Mouse (Mus musculus): Measurements from ENCODE around the gene Trim33.
A peak's percentile ranks its signal among the peaks of the same experiment; 100 is the strongest.

Gene Trim33

DNA sequence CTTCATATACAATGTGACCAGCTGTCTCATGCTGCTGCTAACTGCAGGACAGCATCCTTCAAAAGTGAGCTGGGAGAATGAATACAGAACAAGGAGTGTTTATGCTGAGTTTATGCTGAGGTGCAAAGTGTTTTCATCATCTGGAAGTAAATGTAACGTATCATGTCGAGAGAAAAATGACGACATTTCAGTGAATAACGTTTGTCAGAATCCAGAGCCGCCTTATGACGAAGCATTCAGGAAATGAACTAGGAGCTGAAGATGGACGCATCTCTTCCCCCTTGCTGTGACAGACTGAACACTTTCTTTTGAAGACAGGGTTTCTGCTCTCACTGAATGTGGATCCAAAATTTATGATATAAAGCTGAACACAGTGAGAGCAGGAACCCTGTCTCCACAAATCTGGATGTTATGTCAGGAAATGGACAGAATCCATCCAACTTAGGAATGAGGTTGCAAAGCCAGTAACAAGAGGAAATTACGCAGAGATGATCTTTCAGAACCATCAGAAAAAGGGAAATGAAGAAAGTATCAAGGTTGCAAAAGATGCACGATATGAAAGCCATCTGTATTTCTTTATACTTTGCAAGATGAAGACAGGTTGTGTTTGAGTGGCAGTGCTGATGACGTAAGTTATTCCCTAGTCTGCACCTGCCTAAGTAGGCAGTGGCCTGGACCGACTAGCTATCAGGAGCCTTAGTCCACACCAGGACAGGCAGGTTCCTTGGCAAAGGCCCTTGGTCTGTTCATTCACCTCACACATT, 85.3 kb downstream of the Trim33 start:
- no peak for DNase-seq

DNA sequence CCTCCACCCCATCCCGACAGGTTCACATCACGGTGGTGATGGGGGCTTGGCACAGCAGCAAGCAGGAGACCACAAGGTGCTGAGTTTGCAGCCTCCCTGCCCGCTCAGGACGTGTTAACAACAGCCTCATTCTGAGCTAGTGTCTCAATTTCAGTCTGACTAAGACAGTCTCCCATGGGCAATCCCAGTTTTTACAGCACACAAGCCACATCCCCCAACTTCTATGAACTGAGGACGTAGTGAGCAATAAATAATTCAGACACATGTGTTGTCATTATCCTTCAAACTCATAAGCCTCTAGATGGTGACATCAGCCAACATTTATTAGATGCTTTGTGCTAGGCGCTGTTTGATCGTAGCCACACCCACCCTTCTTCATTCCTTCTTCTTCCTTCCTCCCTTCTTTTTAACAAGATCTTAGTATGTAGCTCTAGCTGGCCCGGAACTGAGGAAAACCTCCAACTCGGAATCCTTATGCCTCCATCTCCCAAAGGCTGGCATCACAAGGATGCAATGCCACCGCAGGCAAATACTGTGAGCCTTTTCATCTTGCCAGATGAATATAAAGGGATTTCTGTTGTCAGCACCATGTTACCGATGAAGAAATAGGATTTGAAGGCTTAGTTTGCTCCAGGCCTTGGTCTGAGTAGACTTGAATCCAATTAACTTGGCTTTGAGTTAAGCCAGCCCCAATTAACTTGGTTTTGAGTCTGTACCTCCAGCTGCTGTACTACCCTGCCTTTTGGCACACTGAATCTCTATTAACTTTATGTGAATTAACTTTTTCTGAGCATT, 88.3 kb downstream of the Trim33 start:
- no peak for DNase-seq

DNA sequence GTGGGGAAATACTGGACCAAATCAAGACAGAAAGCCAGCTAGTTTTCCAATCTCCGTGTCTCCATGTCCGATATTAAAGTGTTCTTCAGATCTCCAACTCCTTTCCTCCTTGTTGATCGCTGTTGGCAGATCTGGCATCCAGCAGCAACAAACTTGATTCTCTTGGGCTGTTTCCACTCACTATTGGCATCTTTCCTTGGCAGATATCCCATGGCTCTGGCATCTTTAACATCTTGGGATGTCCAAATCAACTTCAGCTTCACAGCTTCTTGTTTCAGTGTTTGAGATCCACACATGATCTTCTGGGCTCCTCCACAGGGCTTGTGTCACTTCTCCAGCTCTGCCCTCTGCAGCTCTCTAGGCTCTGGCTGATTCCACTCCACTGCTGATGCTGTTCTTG, 89.6 kb downstream of the Trim33 start:
- DNase-seq = no peak

DNA sequence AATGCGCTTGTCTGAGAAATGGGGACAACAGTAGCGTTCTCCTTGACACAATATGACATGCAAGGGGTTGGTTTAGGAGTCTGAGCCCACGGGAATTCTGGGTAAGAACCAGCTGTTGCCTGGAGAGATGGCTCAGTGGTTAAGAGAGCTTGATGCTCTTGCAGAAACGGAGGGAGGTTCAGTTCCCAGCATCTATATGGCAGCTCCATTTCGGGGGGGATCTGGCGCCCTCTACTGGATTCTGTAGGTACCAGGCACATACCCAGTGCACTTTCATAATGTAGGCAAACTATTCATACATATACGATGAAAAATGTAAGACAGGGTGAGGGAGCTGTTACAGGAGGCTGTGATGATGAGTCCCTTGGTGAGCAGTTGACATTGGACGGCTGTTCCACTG, 94.9 kb downstream of the Trim33 start:
- peak; percentile 55 for DNase-seq

DNA sequence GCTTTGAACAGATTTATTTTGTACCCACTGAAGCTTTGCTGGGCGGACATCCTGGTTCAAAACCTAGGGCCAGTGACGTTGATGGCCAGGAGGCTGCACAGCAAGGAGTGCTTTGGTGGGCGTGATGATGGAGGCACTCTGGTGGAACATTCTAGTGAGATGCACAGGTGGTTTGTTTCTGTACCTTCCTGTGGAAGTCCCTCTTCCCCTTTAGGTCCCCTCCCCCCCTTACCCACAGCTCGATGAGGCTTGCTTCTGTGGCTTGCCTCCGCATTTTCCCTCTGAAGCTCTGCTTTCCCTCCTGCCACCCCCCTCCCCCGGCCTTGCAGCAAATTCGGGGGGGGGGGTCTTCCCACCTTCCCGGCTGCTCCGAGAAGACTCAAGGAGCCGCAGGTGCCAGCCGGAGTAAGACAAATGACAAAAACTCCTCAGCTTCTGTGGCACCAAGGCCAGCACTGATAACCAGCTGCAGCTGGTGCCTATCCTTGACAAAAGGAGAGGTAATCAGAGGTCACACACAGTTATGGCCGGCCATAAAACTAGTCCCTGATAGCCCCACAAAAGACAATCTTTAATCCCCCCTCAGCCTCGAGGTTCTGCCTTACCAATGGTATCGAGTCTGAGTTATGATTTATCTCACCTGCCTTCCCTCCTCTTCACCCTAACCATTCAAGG, 96.2 kb downstream of the Trim33 start:
- DNase-seq = no peak

DNA sequence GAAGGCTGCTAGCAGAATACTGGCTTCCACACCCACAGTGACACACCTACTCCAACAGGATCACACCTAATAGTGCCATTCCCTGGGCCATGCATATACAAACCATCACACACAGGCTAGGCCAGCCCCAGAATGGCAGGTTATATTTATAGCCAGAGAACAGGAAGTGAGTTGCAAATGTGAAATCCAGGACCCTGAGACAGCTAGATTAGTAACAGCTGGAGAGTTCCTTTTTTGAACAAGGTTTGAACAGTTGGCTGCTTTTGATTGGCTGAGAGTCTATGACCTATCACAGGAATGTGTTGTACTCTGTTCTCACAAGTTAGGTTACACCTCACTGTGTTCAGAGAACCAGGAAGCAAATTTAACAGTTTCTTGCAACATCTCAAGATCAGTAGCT, 98.9 kb downstream of the Trim33 start:
- DNase-seq = peak; percentile 43

DNA sequence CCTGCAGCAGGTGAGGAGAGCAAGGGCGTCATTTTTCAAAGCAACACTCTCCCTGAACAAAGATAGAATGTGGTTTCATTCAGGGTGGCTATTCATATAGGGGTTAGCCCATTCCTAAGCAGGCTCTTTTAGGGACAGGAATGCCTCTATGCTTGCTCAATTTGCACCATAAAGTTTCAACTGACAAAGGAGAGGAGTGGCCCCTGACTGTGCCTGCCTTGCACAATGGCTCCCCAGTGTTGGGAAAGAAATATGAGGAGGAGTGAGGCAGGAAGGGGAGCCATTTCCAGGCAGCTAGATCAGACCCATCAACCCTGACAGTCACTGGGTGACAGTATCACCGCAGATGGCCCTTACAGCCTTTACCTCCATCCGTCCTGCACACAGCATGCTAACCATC, 100.3 kb downstream of the Trim33 start:
- DNase-seq = no peak

DNA sequence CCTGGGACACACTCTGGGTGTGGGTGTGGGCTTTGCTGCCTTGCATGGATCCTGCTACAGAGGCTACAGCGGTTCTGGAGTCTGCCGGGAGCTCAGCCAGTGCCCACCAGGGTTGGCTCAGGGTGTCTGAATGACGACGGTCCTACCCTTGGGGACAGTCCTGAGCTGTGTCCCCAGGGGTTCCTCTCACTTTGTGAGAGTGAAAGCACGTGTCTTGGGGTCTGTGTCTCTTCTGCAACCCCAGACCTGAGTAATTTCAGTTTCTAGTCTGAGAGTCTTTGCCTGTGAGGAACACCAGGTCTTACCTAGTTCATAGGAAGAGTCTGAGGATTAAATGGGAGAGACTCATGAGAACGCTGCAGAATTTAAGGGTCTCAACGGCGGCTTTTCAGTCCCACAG, 101.7 kb downstream of the Trim33 start:
- no peak for DNase-seq

DNA sequence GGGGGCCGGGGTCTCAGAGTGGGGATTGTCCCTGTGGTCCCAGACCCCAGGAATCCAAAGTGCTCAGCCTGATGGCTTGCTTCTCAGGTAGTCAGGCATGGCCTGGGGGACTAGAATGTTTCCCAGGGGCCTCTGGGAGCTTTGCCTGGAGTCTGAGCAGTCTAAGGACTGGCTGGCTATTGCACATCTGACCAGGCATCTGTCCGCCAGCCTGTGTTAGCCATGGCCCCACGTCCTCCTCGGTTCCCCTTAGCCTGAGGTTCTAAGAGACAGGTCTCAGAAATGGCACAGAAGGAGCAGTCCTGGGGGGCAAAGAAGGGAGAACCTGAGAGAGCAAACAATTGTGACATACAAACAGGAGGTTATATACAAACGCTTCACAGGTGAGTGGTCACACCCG, 102.3 kb downstream of the Trim33 start:
- no peak for DNase-seq

DNA sequence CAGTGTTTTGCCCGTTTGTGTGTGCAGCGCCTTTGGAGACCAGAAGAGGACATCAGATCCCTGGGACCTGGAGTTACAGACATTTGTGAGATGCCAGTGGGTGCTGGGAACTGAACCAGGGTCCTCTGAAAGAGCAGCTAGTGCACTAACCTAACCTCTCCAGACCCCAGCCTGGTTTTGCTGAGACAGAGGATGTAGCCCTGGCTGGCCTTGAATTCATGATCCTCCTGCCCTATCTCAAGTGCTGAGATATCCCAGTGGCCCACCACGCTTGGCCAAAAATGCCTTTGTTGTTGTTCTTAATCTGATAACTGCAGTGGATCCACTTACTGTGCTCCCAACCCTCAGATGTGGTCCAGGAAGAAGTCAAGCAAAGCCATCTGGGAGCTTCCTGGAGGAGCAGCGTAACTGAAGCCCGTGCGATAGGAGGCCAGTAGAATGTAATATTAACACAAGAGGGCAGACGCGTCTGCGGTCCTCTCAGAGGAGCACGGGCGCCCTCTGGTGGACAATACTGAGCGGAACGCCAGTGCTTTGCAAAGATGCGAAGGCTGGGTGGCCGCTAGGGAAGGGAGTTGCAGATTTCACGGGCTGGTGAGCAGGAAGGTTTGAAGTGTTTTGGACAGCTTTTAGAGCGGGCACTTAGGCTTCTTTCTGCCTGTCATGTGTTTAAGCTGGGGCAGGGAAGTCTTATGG, 103.9 kb downstream of the Trim33 start:
- DNase-seq = peak; percentile 89

DNA sequence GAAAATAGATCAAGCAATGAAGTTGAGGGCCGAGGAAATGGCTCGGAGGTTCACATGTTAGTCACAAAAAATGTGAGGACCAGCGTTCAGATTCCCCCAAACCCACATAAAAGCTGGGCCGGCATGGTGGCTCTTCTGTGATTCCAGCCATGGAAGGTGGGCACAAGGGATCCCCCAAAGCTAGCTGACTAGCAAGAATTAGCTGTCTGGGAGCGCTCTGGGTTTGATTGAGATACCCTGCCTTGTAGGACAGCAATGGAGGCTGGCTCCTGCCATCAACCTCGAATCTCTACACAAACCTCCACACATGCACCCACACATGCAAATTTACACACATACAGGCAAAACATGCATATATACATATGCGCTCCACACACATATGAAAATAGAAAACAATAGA, 105.4 kb downstream of the Trim33 start:
- DNase-seq = no peak

DNA sequence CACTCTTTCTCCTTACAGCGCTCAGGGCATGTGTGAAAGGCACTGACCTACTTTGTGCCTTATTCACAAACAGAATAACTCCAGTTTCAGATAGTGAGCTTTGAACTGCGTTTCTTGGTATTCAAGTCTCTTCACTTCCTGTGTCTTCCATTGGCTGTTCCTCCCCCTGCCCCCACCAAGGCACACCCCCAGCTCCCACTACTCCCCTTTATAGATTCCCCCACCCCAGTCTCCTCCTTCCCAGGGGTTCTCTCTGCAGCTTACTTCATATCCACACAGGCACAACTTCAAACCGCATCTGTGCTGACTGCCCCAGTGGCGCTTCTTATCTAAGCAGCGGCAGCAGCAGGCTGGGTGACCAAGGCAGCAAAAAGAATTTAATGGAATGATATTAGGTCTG, 105.9 kb downstream of the Trim33 start:
- no peak for DNase-seq

DNA sequence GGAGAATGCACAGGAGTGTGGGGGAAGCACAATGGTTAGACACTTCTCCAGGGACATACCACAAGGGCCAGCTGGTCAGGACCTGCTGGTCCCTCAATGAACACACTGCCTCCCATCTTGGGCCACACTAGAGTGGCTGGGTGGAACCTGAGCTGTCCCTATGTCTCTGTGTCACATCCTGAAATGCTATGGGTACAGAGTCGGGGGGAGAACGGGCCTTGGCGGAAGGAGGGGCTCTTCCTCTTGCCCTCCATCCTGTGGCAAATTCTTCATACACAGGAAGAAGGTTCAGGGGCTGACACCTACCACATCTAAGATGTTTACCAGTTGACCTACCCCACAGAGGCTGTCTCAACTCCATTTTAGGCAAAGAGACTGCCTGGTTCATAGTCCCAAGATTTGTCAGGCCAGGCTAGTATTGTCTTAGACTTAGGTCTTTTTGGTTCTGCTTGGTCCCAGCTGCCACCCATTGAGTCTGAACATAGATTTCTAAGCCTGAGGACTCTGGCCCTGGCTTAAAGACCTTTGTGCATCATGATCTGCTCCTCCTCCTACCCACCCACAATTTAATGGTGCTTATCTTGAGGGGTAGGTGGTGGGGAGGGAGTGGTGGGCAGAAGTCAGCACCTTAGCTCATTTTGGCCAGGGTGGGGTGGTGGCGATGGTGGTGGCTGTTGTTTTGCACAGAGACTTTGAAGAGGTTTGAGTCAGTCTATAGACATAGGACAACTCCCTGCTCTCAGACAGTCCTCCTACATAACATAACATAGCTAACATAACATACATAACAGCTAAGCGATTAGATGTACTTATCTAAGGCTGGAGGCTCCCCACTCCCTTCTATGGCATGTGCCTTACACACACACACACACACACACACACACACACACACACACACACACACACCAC, 106.5 kb downstream of the Trim33 start:
- no peak for DNase-seq

DNA sequence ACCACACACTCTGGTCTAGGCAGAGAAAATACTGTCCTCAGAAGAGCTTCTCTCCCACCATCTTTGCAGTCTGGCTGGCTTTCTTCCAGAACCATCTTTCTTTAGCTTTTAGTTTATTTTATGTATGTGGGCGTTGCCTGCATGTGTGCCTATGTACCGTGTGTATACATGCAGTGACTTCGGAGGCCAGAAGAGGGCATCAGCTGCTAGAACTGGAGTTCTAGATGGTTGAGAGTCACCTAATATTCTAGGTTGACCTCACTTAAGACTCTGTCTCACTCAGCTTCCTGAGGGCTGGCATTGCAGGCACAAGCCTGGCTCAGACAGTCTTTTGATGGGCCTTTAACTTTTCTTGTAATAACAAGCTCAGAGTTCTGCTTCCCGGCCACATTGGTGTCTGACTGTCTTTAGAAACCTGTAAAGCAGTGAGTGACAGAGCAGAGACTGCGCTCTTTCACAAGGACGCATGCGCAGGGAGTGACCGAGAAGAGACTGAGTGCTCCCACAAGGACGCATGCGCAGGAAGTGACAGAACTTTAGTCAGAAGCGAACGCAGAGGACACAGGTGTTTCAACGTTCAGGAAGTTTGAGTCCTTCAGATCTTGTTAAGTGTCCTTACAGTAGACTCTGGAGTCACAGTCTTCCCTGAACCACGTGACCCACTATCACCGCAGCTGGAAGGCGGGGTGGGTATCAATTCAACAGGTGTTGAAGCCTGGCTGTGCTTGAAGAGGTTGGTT, 107.4 kb downstream of the Trim33 start:
- DNase-seq = no peak

DNA sequence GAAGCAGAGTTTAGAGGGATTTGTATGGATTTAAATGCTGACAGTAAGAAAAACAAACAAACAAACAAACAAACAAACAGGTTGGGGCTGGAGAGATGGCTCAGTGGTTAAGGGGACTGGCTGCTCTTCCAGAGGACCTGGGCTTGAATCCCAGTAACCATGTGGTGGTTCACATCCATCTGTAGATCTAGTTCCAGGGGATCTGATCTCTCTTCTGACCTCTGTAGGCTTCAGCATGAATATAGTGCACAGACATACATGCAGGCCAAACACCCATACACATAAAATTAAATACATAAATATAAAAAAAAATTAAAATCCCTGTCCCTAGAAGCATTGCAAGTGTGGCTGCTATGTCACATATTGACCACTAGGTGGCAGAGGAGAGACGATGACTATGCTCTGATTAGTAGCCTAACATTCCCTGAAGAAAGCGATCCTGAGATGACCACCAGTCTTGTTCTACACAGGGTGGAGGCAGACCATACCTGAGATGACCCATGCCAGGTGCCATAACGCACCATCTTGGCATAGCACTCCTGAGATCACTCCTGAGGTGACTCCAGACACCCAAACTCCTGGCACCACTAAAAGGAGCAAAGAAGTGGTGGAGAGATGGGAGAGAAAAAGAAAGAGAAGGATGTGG, 113.6 kb downstream of the Trim33 start:
- DNase-seq = peak; percentile 37

DNA sequence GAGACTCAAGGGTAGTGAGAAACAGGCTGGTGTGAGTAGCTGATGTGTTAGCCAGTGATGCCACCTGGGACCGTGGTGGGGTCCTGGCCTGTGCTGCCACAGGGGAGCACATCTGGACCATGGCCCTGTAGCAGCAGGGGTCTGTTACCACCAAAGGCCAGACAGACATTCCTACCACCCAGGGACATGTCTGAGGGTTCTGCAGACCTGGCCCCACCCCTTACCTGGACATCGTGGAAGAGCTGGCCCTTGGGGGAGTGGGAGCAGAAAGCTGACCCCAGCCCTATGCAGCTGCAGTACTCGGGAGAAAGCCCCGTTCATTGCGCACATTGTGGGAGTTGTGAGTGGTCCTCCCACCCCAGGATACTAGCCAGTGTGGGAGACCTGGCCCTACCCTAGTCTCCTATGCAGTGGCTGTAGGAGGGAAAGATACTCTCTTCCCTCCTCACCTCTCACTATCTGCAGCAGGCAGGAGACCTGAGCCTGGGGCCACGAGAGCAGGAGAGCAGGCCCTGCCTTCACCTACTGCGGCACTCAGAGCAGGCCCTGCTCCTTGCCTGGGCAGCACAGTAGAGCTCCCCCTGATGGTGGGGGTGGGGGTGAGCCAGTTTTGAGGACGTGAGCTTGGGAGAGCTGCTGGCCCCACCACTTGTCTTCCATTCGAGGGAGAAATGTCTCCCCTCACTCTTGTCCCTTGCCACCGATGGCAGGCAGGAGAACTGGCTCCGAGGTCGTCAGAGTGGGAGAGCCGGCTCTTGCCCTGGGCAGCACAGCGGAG, 114.4 kb downstream of the Trim33 start:
- DNase-seq = no peak

DNA sequence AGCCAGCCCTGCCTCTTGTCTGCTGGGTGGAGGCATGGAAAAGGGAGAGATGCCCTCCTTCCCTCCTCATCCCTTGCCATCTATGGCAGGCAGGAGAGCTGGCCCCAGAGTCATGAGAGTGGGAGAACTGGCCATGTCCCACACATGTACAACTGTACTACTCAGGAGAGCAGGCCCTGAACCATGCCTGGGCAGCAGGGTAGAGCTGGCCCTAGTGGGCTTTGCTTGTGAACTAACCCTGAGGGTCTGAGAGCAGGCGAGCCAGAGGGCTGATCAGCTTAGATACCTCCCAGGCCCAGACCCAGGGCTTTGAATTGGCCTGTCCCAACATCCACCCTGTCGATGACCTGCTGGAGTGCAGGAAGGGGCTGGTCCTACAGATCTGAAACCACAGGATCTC, 115.0 kb downstream of the Trim33 start:
- no peak for DNase-seq

DNA sequence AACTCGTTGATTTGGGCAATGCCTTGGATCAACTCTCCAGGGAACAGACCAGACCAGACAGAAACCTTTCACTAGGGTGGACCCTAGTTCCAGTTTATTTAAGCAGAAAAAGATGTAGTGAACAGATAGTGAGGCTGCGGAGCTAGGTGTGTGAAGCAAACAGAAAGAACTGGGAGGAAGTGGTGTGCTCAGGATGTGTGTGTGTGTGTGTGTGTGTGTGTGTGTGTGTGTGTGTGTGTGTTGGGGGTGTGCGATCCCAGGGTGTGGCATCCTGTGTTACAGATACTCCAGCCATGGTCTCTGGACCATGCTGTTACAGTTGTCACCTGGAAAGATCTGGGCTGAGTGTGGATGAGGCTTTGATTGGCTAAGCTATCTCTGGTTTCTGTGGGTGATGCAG, 118.4 kb downstream of the Trim33 start:
- DNase-seq = no peak

DNA sequence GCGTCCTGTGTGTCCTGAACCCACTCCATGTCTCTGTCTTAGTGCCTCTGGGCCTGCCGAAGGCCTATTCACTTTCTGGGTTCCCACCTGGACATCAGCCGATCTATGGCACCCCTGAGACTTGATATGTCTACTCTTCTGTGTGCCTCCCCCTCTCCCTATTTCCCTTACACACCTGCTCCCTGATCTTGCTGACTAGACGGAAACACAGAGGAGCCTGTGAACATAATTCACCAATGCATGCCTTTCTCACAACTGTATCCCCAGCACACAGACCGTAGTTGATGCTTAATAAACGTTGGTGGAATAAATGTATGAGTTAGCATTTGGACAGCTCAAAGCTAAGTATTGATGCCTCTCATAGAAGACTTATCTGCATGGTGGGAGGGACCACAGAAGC, 121.7 kb downstream of the Trim33 start:
- no peak for DNase-seq

All from kidney, adult 9 months (tissue).